Mouse (Mus musculus) heart, postnatal 0 days (tissue): ENCODE measurements at regions not wholly inside any gene's neighbourhood (a gene's known extent, or its start where the extent isn't known, plus 50 kb on each side); places are given as distances from the start of the nearest gene placed in this dataset.

Experiments
- ATAC-seq: fragments of 200-750 bp; cut with Nextera tagmentation; 2 replicates; pipeline ENCODE4 v1.8.0; 2017; ENCODE audit warnings: low read depth, moderate number of reproducible peaks, moderate library complexity; ENCODE audit not compliant: insufficient read depth
- DNase-seq: peaks from one replicate; pipeline ENCODE4 v3.0.0-alpha.2; 2016; ENCODE audit warnings: low spot score
- H3K27ac ChIP-seq: fragments of 300-500 bp; sonication (generic); 2 replicates; pipeline ENCODE4 v1.5.1; 2014; ENCODE audit warnings: low read depth, mild to moderate bottlenecking
- H3K27me3 ChIP-seq: fragments of 300-500 bp; sonication (generic); 2 replicates; pipeline ENCODE4 v1.6.1; 2014; ENCODE audit warnings: low read length, mixed read lengths; ENCODE audit not compliant: control insufficient read depth, insufficient read depth
- H3K36me3 ChIP-seq: fragments of 300-500 bp; sonication (generic); replicated peaks from 2 replicates; pipeline ENCODE4 v1.6.1; 2014; ENCODE audit warnings: low read length, mixed read lengths; ENCODE audit not compliant: control insufficient read depth, insufficient read depth
- H3K4me1 ChIP-seq: fragments of 300-500 bp; sonication (generic); 2 replicates; pipeline ENCODE4 v1.6.1; 2014; ENCODE audit warnings: antibody characterized with exemption; ENCODE audit not compliant: control insufficient read depth, insufficient read depth
- H3K4me2 ChIP-seq: fragments of 300-500 bp; sonication (generic); 2 replicates; pipeline ENCODE4 v1.6.1; 2014; ENCODE audit warnings: low read depth, mild to moderate bottlenecking, low read length, moderate library complexity
- H3K4me3 ChIP-seq: fragments of 300-500 bp; sonication (generic); 2 replicates; pipeline ENCODE4 v1.5.1; 2014; ENCODE audit warnings: low read depth, low read length
- H3K9ac ChIP-seq: fragments of 300-500 bp; sonication (generic); replicated peaks from 2 replicates; pipeline ENCODE4 v1.6.1; 2014; ENCODE audit warnings: low read depth, low read length, mixed read lengths
- H3K9me3 ChIP-seq: fragments of 300-500 bp; sonication (generic); replicated peaks from 2 replicates; pipeline ENCODE4 v1.6.1; 2016; ENCODE audit warnings: low read length; ENCODE audit not compliant: control insufficient read depth
- CTCF ChIP-seq: IDR thresholded peaks from 2 replicates; pipeline ENCODE4 v1.5.1; 2016; ENCODE audit warnings: antibody characterized with exemption, control low read depth, low read depth
- EP300 ChIP-seq: IDR thresholded peaks from 2 replicates; pipeline ENCODE4 v1.6.1; 2016; ENCODE audit warnings: antibody characterized with exemption, low read depth
- WGBS: fragments of 180-500 bp; shearing (Covaris S2); extraction: QIAGEN DNeasy Blood & Tissue Kit; methylation state at CpG from one replicate; pipeline ENCODE4 v1.1.7; 2014; 5-methylcytosine and 5-hydroxymethylcytosine counted together

DNA sequence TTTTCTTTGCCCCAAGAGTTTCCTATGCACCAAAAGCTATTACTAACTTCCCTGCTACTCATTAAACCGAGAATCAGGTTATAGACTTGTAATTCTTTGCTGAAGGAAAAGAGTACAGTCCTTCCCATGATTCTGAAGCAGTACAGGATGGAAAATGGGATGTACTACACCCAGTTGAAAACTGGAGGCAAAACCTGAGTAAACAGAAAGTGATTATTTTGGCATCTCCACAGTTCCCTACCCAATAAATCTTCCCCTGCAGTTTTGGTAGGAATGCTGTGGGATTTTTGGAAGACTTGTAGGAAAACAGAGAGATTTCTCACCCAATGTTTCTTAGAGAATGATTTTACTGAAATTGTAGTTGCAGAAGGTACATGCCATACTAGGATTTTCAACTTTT is 268.5 kb downstream of the Dio2 start:
- Histone ChIP-seq H3K4me3 (no peak overlapping the region), H3K36me3 (no peaks in the 10 kb centered on the region), H3K9ac (no peak overlapping the region), H3K27me3 (no peaks in the 10 kb centered on the region), H3K4me2 (no peak overlapping the region), H3K27ac (no peak overlapping the region), H3K4me1 (no peaks in the 10 kb centered on the region), H3K9me3 (no peaks in the 10 kb centered on the region)
- WGBS: 43% methylated on average over 1 of the region's 1 CpGs
- DNase-seq (no peak), ATAC-seq (no peak)
- TF ChIP-seq EP300 (no peak), CTCF (no peak)

DNA sequence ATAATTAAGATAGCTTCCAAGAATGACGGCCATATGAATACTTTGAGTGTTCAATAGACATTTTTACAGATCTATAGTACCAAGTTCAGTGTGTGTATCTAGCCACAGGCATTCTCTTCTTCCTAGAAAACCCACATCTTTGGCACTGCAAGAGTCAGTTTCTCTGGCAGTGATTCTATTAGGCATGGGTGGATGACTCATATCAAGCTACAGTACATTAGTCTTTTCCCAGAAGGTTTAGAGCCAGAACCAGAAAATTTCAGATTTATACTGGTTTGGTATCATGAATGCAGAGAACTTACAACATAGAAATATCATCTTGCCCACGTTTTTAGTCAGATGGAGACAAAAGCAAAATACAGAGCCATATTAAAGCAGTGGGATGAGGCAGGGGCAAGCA is 278.1 kb downstream of the Dio2 start:
- no peak overlapping the region for H3K27ac ChIP-seq
- DNase-seq (no peak), ATAC-seq (no peak)
- H3K36me3 ChIP-seq: no peaks in the 10 kb centered on the region
- H3K4me3 ChIP-seq: no peak overlapping the region
- H3K4me2 ChIP-seq: no peak overlapping the region
- H3K27me3 ChIP-seq: no peaks in the 10 kb centered on the region
- no peaks in the 10 kb centered on the region for H3K4me1 ChIP-seq
- TF ChIP-seq CTCF (no peak), EP300 (no peak)
- no peaks in the 10 kb centered on the region for H3K9me3 ChIP-seq
- 49% methylated on average over 2 of the region's 2 CpGs for WGBS
- H3K9ac ChIP-seq: no peak overlapping the region

GRCm38 (mm10) chr12:90440672-90441071 is 297.6 kb downstream of the Dio2 start:
- H3K4me1 ChIP-seq: no peaks in the 10 kb centered on the region
- 62% methylated on average over 1 of the region's 1 CpGs for WGBS
- no peak for DNase-seq

GRCm38 (mm10) chr12:90425276-90426063 is 312.8 kb downstream of the Dio2 start:
- no peak for DNase-seq
- H3K27ac ChIP-seq: no peak overlapping the region
- WGBS: 61% methylated on average over 8 of the region's 8 CpGs

More at GRCm38 (mm10) chr12:90440672-90441071, 297.6 kb downstream of the Dio2 start:
- Histone ChIP-seq H3K9me3 (no peaks in the 10 kb centered on the region), H3K4me2 (no peak overlapping the region), H3K36me3 (no peaks in the 10 kb centered on the region), H3K27ac (no peak overlapping the region), H3K9ac (no peak overlapping the region), H3K4me3 (no peak overlapping the region), H3K27me3 (no peaks in the 10 kb centered on the region)
- no peak for ATAC-seq
- no peak for TF ChIP-seq CTCF
- TF ChIP-seq EP300: no peak

GRCm38 (mm10) chr12:90417590-90418221 is 320.5 kb downstream of the Dio2 start:
- no peaks in the 10 kb centered on the region for H3K27me3 ChIP-seq
- H3K27ac ChIP-seq: no peak overlapping the region
- DNase-seq (no peak), ATAC-seq (no peak)
- no peaks in the 10 kb centered on the region for H3K9me3 ChIP-seq
- no peaks in the 10 kb centered on the region for H3K4me1 ChIP-seq
- no peak overlapping the region for H3K4me2 ChIP-seq
- H3K4me3 ChIP-seq: no peak overlapping the region
- no peaks in the 10 kb centered on the region for H3K36me3 ChIP-seq
- TF ChIP-seq CTCF: no peak
- no peak for TF ChIP-seq EP300
- H3K9ac ChIP-seq: no peak overlapping the region
- 70% methylated on average over 2 of the region's 2 CpGs for WGBS

More at GRCm38 (mm10) chr12:90425276-90426063, 312.8 kb downstream of the Dio2 start:
- no peak overlapping the region for H3K4me2 ChIP-seq
- TF ChIP-seq EP300 (no peak), CTCF (no peak)
- H3K9me3 ChIP-seq: no peaks in the 10 kb centered on the region
- H3K36me3 ChIP-seq: no peaks in the 10 kb centered on the region
- H3K9ac ChIP-seq: no peak overlapping the region
- no peak for ATAC-seq
- H3K4me1 ChIP-seq: no peaks in the 10 kb centered on the region
- no peak overlapping the region for H3K4me3 ChIP-seq
- H3K27me3 ChIP-seq: no peaks in the 10 kb centered on the region
